Mouse (Mus musculus) CH12.LX (cell line): ENCODE data around the gene Ntm. TPM values are rescaled to one million over a fixed set of nuclear protein-coding genes. Genes with fewer than 3 reads are reported as not detected.

Experiments
- DNase-seq: peaks from one replicate; pipeline ENCODE4 v3.0.0-alpha.2; 2013; ENCODE audit errors: extremely low read depth
- H3K27ac ChIP-seq: 2 replicates; pipeline ENCODE4 v1.5.1; 2012; ENCODE audit warnings: low read depth, mild to moderate bottlenecking, control low read depth, moderate library complexity; ENCODE audit not compliant: insufficient read depth
- H3K27me3 ChIP-seq: replicated peaks from 2 replicates; pipeline ENCODE3; 2012; ENCODE audit warnings: inconsistent platforms
- H3K36me3 ChIP-seq, 2 experiments: replicated peaks in 1 of 2; 2 replicates each; pipeline versions ENCODE3 to v1.6.1; 2012; ENCODE audit warnings: inconsistent platforms in 1 of 2, low read length in 1 of 2, mild to moderate bottlenecking in 1 of 2, mixed read lengths in 1 of 2, moderate library complexity in 1 of 2; ENCODE audit not compliant: control insufficient read depth in 1 of 2, insufficient read depth in 1 of 2
- H3K4me1 ChIP-seq, 2 experiments: 2 replicates each; pipeline ENCODE4 v1.6.1; 2012; ENCODE audit warnings: inconsistent platforms in 1 of 2, moderate library complexity in 1 of 2; ENCODE audit not compliant: insufficient read depth in 2 of 2, control insufficient read depth in 1 of 2
- H3K4me2 ChIP-seq: 2 replicates; pipeline ENCODE4 v1.6.1; 2012; ENCODE audit warnings: low read depth, mild to moderate bottlenecking, control low read depth; ENCODE audit not compliant: poor library complexity, insufficient read depth, severe bottlenecking
- H3K4me3 ChIP-seq, 3 experiments: fragments of 150-350 bp in 1 of 3; sonication (generic) in 1 of 3; replicated peaks in 1 of 3; 2 replicates each; pipeline versions ENCODE3 to v1.5.1; 2011 to 2012; ENCODE audit warnings: low read depth in 2 of 3, low read length in 2 of 3, mild to moderate bottlenecking in 2 of 3, moderate library complexity in 2 of 3, control low read depth in 1 of 3, improper control_type of control experiment in 1 of 3, inconsistent platforms in 1 of 3, mixed read lengths in 1 of 3; ENCODE audit not compliant: poor library complexity in 1 of 3
- H3K79me2 ChIP-seq: replicated peaks from 2 replicates; pipeline ENCODE4 v1.6.1; 2012; ENCODE audit warnings: mild to moderate bottlenecking, moderate library complexity; ENCODE audit not compliant: control insufficient read depth, poor library complexity, insufficient read depth, severe bottlenecking; ENCODE audit errors: extremely low read depth
- H3K9ac ChIP-seq: 2 replicates; pipeline ENCODE4 v1.6.1; 2012; ENCODE audit warnings: low read depth, mild to moderate bottlenecking, control low read depth, moderate library complexity; ENCODE audit not compliant: insufficient read depth
- H3K9me3 ChIP-seq: replicated peaks from 2 replicates; pipeline ENCODE3; 2012; ENCODE audit warnings: low read length, inconsistent platforms, mixed read lengths
- BHLHE40 ChIP-seq: IDR thresholded peaks from 2 replicates; pipeline ENCODE4 v1.6.1; 2011; ENCODE audit warnings: mild to moderate bottlenecking, low read depth, low read length, improper control_type of control experiment
- CHD2 ChIP-seq: IDR thresholded peaks from 2 replicates; pipeline ENCODE4 v1.6.1; 2011; ENCODE audit warnings: low read length, improper control_type of control experiment
- CTCF ChIP-seq, 2 experiments: IDR thresholded peaks in 1 of 2; conservative IDR thresholded peaks in 1 of 2; 2 replicates each; pipeline ENCODE4 v1.5.1; 2011 to 2012; ENCODE audit warnings: low read depth in 2 of 2, low read length in 2 of 2, improper control_type of control experiment in 1 of 2, inconsistent platforms in 1 of 2, mild to moderate bottlenecking in 1 of 2, moderate library complexity in 1 of 2
- ELF1 ChIP-seq: IDR thresholded peaks from 2 replicates; pipeline ENCODE4 v1.6.1; 2014; ENCODE audit warnings: low read depth, mild to moderate bottlenecking, inconsistent platforms, low read length, improper control_type of control experiment
- EP300 ChIP-seq: IDR thresholded peaks from 2 replicates; pipeline ENCODE4 v1.6.1; 2011; ENCODE audit warnings: low read length, improper control_type of control experiment
- GABPA ChIP-seq: IDR thresholded peaks from 2 replicates; pipeline ENCODE4 v1.6.1; 2012; ENCODE audit warnings: low read depth, low read length, improper control_type of control experiment, inconsistent platforms; ENCODE audit not compliant: insufficient replicate concordance
- JUND ChIP-seq: conservative IDR thresholded peaks from 2 replicates; pipeline ENCODE4 v1.6.1; 2011; ENCODE audit warnings: low read depth, low read length, improper control_type of control experiment
- MAFK ChIP-seq: IDR thresholded peaks from 2 replicates; pipeline ENCODE4 v1.6.1; 2011; ENCODE audit warnings: low read length, improper control_type of control experiment; ENCODE audit not compliant: insufficient replicate concordance
- MAX ChIP-seq: IDR thresholded peaks from 2 replicates; pipeline ENCODE4 v1.6.1; 2011; ENCODE audit warnings: low read length, improper control_type of control experiment
- MAZ ChIP-seq: IDR thresholded peaks from 2 replicates; pipeline ENCODE4 v1.6.1; 2012; ENCODE audit warnings: low read depth, mild to moderate bottlenecking, inconsistent platforms, low read length, improper control_type of control experiment, moderate library complexity
- MXI1 ChIP-seq: IDR thresholded peaks from 2 replicates; pipeline ENCODE4 v1.6.1; 2011; ENCODE audit warnings: mild to moderate bottlenecking, low read depth, low read length, improper control_type of control experiment
- MYC ChIP-seq: IDR thresholded peaks from 2 replicates; pipeline ENCODE4 v1.6.1; 2011; ENCODE audit warnings: low read depth, mild to moderate bottlenecking, improper control_type of control experiment, low read length
- NELFE ChIP-seq: IDR thresholded peaks from 2 replicates; pipeline ENCODE4 v1.6.1; 2011; ENCODE audit warnings: low read depth, low read length, improper control_type of control experiment
- NRF1 ChIP-seq: IDR thresholded peaks from 2 replicates; pipeline ENCODE4 v1.6.1; 2014; ENCODE audit warnings: low read depth, mild to moderate bottlenecking, inconsistent platforms, low read length, improper control_type of control experiment, moderate library complexity
- POLR2A ChIP-seq: IDR thresholded peaks from 2 replicates; pipeline ENCODE4 v1.6.1; 2011; ENCODE audit warnings: low read depth, mild to moderate bottlenecking, improper control_type of control experiment, low read length
- RAD21 ChIP-seq: IDR thresholded peaks from 2 replicates; pipeline ENCODE4 v1.6.1; 2011; ENCODE audit warnings: low read depth, mild to moderate bottlenecking, low read length, improper control_type of control experiment, moderate library complexity
- SIN3A ChIP-seq: IDR thresholded peaks from 2 replicates; pipeline ENCODE4 v1.6.1; 2012; ENCODE audit warnings: low read length, improper control_type of control experiment, inconsistent platforms
- TBP ChIP-seq: conservative IDR thresholded peaks from 2 replicates; pipeline ENCODE4 v1.6.1; 2011; ENCODE audit warnings: low read depth, low read length, improper control_type of control experiment
- TCF12 ChIP-seq: IDR thresholded peaks from 2 replicates; pipeline ENCODE4 v1.6.1; 2014; ENCODE audit warnings: low read depth, mild to moderate bottlenecking, inconsistent platforms, low read length, improper control_type of control experiment
- UBTF ChIP-seq: IDR thresholded peaks from 2 replicates; pipeline ENCODE4 v1.6.1; 2012; ENCODE audit warnings: low read depth, mild to moderate bottlenecking, inconsistent platforms, low read length, improper control_type of control experiment, moderate library complexity
- USF1 ChIP-seq: IDR thresholded peaks from 2 replicates; pipeline ENCODE4 v1.6.1; 2014; ENCODE audit warnings: low read depth, mild to moderate bottlenecking, inconsistent platforms, low read length, improper control_type of control experiment
- USF2 ChIP-seq: conservative IDR thresholded peaks from 2 replicates; pipeline ENCODE4 v1.6.1; 2011; ENCODE audit warnings: low read depth, low read length, improper control_type of control experiment
- ZC3H11A ChIP-seq: IDR thresholded peaks from 2 replicates; pipeline ENCODE4 v1.6.1; 2012; ENCODE audit warnings: low read depth, mild to moderate bottlenecking, inconsistent platforms, low read length, improper control_type of control experiment
- ZKSCAN1 ChIP-seq: IDR thresholded peaks from 2 replicates; pipeline ENCODE4 v1.6.1; 2012; ENCODE audit warnings: low read depth, inconsistent platforms, low read length, improper control_type of control experiment, borderline replicate concordance
- ZMIZ1 ChIP-seq: IDR thresholded peaks from 2 replicates; pipeline ENCODE4 v1.6.1; 2012; ENCODE audit warnings: low read depth, mild to moderate bottlenecking, inconsistent platforms, low read length, improper control_type of control experiment
- dilution Hi-C: fragments of 300-500 bp; cut with MboI; formaldehyde crosslinking; loops from 2 replicates; pipeline ENCODE4 v1.14.3; 2020; ENCODE audit warnings: low sequenced_read_pairs; ENCODE audit not compliant: extremely low pct_unique_long_range_greater_than_20kb, extremely low pct_ligation_motif_present
- in situ Hi-C: fragments of 300-500 bp; cut with MboI; formaldehyde crosslinking; loops from 3 replicates; pipeline ENCODE4 v1.14.3; 2019; ENCODE audit warnings: low sequenced_read_pairs, low pct_ligation_motif_present, low pct_unique_long_range_greater_than_20kb, mixed read lengths
- polyA plus RNA-seq: library from polyadenylated mRNA; unstranded; fragments of >175 nt; gene quantifications from 2 replicates; pipeline ENCODE4 v1.2.1, GENCODE M21; 2012; ENCODE audit warnings: low read depth; ENCODE audit not compliant: insufficient read length
- total RNA-seq, 2 experiments: library from RNA; depleted of rRNA; stranded (reverse); fragments of 300-350 nt in 1 of 2; fragments of >200 nt in 1 of 2; gene quantifications; 2 replicates each; pipeline ENCODE4 v1.2.3; 2012 to 2014

The Ntm gene
- total and polyA plus RNA-seq, 3 experiments, result not detected

DNA sequence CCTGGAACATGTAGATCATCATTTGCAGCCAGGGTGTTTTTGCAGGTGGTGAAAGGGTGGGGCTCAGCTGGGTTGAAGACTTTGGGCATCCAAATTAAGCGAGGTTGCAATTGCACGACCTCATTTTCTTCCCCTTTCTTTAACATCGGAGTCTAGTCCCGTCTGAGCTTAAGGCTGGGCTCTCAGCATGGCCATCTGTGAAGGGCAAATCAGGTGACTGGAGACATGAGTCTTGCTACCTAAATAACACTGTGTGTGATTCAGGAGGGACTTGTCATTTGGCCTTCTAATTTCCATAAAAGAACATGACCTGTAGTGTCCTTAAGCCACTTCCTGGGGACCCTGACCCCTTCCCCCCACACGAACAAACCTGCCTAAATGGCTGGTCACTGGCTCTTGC lies 394.4 kb downstream of the Ntm start:
- Histone ChIP-seq H3K79me2 (no peaks in the 10 kb centered on the region), H3K4me3 (no peak overlapping the region), H3K9ac (no peak overlapping the region), H3K36me3 (no peaks in the 10 kb centered on the region), H3K4me2 (no peak overlapping the region), H3K4me1 (no peaks in the 10 kb centered on the region), H3K9me3 (peaks cover 53% of the 10 kb centered on the region), H3K27ac (no peak overlapping the region), H3K27me3 (no peaks in the 10 kb centered on the region)
- DNase-seq, result no peak
- dilution Hi-C loops, result no loop called here
- TF ChIP-seq EP300, result no peak
- TF ChIP-seq MXI1, result no peak
- no peak for TF ChIP-seq RAD21
- no peak for TF ChIP-seq ZMIZ1
- TF ChIP-seq GABPA, result no peak
- TF ChIP-seq MAFK, result no peak
- no peak for TF ChIP-seq JUND
- TF ChIP-seq USF1, result no peak
- no peak for TF ChIP-seq ZKSCAN1
- TF ChIP-seq USF2, result no peak
- TF ChIP-seq MAX, result no peak
- TF ChIP-seq CHD2, result no peak
- TF ChIP-seq ZC3H11A, result no peak
- TF ChIP-seq MYC, result no peak
- no peak for TF ChIP-seq TBP
- no peak for TF ChIP-seq MAZ
- no peak for TF ChIP-seq ELF1
- TF ChIP-seq SIN3A, result no peak
- in situ Hi-C loops, result no loop called here

DNA sequence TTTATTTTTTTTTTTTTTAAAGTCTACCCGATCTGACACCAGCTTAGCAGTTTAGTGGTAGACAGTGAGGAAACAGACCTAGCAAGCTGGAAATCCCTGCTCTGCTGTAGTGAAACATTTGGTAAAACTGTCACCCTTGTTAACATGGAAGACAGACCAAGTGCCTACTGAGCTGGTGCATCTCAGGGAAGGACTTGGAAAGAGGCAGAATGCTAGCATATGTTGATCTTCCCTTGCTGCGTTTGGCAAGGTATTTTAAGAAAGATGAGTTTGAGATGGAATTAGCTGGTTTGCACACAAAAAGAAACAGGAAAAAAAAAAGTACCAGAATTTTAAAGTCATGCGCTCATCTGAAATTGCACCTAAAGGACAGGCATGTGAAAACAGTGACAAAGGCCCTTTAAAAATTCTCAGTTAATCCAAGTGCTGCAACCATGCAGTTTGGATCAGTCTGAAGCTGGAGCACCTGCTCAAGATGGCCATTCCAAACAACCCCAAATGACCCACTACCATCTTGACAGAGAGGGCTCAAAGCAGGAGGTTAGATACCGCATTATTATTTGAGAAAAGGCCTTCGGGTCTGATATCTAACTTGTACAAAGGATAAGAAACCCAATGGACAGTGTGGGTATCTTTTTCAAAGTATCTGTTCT lies 400.4 kb downstream of the Ntm start:
- H3K79me2 ChIP-seq, result no peaks in the 10 kb centered on the region
- H3K27me3 ChIP-seq, result no peaks in the 10 kb centered on the region
- H3K9me3 ChIP-seq, result peaks cover 54% of the 10 kb centered on the region
- TF ChIP-seq NELFE (no peak), GABPA (no peak), USF1 (no peak), BHLHE40 (no peak), TCF12 (no peak), ZC3H11A (no peak), POLR2A (no peak), UBTF (no peak), ZMIZ1 (no peak), NRF1 (no peak), CTCF (conservative IDR thresholded peaks at IDR 0.05 in 1 of 2, IDR thresholded peaks at IDR 0.05 in 1 of 2; ENCODE audit: low read depth in 2 of 2, low read length in 2 of 2) (no peak), MAZ (no peak), ELF1 (no peak)
- TF ChIP-seq, all 38 proteins: peak for 0
- H3K27ac ChIP-seq, result no peak overlapping the region
- dilution Hi-C loops (no loop called here), in situ Hi-C loops (no loop called here)
- no peak overlapping the region for H3K9ac ChIP-seq
- no peak overlapping the region for H3K4me3 ChIP-seq
- H3K4me1 ChIP-seq, result no peaks in the 10 kb centered on the region
- no peaks in the 10 kb centered on the region for H3K36me3 ChIP-seq
- H3K4me2 ChIP-seq, result no peak overlapping the region
- DNase-seq, result no peak
